Mouse (Mus musculus) 3134 (cell line): ENCODE data around the gene Ceacam18.

Source experiments
- DNase-seq: peaks from one replicate; pipeline ENCODE4 v3.0.0-alpha.2; 2011; ENCODE audit warnings: low spot score; ENCODE audit not compliant: insufficient read length; ENCODE audit errors: extremely low read depth

The Ceacam18 gene

DNA sequence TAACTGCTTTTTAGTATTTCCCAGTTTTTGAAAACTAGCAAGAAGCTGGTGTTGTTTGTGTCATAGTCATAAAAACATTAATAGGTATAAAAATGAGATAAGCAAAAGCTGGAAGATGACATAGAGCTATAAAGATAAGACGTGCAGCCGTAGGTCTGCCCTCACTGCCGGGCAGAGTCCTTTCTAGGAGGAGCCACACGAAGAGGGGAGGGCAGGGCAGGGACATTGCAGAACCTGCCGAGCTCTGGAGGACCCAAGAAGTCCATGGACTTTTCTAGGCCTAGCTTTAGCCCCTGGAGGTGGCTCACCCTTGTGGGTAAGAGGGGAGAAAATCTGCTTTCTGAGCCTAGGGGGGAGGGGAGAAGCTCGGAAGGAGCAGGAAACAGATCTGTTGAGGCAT is at the start of gene Ceacam18:
Gene Ceacam18, plus strand, starts transcription at position 208 of the 400 bp plus-strand sequence.
- DNase-seq: no peak

DNA sequence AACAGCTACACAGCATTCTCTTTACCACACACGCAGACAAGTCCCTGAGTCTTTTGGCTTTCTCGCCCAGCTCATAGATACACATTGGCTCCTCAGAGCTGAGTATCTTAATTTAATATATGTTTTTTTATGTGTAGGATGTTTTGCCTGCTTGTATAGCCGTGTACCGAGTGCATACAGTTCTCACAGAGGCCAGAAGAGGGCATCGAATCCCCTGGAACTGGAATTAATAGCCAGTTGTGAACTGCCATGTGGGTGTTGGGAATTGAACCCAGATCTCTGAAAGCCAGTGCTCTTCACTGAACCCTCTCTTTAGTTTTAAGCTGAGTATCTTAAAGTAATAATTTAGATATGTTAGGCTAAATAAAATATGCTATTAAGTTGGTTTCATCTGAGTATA is 49.7 kb upstream of the Ceacam18 start:
- no peak for DNase-seq

DNA sequence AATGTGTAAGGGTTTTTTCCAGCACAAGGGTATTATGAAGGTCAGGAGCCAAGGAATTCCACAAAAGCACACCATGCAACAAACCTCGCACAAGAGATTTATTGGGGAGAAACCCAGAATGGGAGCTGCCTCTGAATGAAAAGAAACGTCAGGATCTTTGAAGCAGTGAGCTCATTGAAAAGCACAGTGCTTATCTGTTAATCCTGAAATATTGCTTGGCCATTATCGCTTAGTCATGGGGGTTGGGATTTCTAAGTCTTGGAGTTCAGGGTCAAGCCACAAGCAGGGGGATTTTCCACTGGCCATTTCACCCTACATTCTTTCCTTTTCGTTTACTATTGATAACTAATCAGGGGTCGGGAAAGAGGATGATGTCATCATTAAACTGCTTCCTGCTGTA is 32.6 kb upstream of the Ceacam18 start:
- no peak for DNase-seq

DNA sequence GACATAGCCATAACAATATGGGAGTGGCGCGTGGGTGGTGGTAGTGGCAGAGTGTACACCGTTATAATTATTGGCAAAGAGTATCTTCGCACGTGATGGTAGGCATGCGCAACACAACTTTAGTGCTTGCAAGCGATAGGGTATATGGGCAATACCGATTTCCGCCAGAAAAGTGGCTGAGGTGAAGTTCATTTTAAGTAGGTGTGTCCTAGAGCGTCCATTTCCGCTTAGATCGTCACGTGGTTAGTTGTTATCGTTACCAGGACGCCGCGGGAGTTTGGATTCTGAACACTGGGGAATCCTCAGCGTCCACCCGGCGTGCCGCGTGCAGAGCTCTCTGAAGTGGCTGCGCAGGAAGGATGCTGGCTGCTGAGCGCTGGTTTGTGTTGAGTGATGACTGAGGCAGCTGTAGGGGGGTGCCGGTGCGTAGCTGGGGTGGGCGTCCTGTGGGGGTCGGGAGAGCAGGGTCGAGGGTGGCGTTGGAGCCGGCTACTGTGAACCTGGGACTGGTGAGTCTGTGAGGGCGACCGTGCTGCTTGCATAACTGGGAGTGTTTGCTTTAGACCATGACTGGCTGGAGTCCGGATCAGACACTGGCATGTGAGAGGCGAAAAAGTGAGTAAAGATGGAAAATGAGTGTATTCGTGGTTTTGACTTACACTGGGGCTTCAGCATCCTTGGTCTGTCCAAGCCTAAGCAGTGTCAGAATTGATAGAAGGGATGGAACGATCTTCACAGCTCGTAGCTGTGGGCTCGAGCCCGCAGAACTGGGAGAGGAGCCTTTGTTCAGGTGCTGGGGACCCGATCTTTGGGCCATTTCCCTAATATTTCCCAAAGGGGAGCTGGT is 27.4 kb upstream of the Ceacam18 start, which contains the start of gene Zfp819:
Gene Zfp819, plus strand, starts transcription at position 274 of the 847 bp plus-strand sequence.
- no peak for DNase-seq

DNA sequence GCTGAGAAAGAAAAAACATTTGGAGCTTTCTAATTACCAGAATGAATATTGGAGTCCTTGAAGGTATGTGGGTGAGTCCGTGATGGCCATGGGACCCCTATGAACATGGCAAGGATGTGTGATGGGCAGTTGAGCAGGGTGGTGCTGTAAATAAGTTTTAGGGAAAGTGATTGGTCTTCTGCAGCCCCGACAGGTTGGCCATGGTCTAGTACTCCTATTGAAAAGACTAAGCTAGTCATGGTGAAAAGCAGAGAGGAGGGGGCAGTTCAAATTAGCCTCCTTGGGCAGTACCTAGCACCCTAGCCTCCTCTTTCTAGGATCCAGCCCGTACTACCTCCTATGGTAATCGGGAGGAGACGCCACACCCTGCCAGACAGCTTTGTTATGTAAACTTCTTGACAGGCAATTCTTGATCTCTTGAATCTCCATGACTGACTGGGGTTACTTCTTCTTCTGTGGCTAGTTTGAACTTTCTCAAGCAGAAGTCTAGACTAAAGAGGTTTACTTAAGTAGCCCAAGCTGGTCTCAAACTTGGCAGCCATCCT is 26.7 kb upstream of the Ceacam18 start:
- DNase-seq: no peak

DNA sequence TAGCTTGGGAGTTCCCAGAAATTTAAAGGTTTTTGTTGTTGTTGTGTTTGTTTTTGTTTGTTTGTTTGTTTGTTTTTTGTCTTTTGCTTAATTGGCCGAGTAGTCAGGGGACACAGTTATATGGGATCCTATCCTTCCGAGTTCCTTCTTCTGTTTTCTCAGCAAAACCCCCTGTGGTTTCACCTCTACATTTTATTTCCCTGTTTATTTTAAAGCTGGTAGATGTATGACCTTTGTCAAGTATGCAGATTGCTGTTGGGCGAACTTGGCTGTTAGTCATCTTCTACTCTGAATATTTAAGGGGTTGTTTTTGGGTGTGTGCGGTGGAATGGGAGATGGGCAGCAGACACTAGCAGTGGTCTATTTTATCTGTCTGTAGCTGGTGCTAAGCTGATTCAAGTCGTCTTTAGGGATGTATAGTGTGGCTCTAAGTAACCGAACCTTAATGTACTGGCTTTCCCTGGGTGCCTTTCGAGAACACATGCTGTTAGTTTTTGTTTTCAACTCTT is 26.1 kb upstream of the Ceacam18 start:
- DNase-seq: no peak

DNA sequence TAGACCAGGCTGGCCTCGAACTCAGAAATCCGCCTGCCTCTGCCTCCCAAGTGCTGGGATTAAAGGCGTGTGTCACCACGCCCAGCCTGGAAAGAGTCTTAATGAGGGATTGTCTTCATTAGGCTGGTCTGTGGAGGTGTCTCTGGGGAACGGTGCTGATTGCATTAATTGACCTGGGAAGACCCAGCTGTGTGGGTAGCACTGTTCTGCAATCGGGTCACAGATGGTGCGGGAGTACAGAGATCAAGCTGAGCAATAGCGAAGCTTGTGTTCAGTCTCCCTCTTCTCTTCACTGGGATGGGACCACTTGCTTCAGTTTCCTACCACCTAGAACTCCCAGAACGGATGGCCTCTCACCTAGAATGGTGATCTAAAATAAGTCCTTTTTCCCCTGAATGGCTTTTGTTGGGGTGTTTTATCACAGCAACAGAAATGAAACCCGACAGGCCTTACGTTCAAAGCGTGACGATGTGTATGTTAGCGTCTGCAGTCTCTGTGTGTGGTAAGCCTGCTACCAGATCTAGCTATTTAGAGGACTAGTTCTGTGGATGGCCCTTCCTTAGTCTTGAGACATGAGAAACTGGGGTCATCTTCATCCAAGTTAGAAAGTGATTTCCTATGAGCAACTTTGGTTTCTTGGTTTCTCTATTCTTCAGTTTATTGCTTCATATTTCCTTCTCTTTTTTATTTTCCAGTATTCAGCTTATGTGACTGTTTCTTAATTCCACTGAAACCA is 20.5 kb upstream of the Ceacam18 start:
- no peak for DNase-seq

DNA sequence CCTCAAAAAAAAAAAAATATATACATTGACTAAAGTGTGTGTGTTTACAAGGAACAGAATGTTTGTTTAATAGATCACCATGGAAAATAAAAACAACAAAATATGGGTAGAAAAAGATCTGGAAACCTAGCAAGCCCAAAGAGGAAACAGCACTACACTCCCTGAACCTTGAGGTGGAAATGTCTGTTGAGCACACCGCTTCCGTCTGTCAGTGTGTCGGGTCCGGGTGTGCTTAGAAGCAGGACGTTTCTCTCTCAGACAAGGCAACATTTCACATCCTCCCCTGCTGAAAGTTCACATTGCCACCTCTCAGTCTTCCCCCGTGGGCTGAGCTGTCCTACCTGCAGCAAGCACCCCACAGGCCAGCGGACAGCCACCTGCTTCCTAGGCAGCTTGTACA is 11.6 kb upstream of the Ceacam18 start:
- no peak for DNase-seq

DNA sequence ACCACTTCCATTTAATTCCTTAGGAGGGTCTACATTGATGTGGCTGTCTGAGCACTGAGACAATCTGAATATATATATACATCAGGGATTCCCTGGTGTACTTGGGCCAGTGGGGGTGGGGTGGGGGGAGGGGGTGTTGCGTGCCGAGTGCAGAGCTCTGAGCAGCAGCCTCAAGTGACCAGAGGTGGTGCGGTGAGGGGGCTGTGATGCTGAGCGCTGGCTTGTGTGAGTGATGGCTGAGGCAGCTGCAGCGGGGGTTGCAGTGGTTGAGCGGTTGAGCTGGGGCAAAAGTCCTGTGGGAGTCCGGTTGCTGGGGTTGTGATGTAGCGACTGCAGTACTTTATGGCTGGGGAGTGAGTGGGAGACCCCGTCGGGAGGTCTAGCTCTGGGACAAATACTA is 10.7 kb upstream of the Ceacam18 start:
- no peak for DNase-seq

DNA sequence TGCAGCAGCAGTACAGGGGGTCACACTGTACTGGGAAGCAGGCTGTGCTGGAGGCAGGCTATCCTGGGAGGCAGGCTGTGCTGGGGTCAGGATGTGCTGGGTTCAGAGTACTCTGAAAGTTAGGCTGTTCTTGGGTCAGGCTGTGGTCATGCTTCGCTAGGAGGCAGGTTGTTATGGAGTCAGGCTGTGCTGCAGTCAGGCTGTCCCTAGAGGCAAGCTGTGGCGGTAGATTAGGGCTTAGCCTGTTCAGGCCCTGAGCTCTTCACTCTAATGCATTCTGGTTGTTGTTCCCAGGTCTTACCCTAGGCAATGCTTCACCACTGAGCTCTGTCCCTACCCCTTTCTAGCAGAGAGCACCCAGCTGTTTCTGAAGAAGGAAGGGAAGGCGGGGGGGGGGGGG is 9.4 kb upstream of the Ceacam18 start:
- DNase-seq: no peak

DNA sequence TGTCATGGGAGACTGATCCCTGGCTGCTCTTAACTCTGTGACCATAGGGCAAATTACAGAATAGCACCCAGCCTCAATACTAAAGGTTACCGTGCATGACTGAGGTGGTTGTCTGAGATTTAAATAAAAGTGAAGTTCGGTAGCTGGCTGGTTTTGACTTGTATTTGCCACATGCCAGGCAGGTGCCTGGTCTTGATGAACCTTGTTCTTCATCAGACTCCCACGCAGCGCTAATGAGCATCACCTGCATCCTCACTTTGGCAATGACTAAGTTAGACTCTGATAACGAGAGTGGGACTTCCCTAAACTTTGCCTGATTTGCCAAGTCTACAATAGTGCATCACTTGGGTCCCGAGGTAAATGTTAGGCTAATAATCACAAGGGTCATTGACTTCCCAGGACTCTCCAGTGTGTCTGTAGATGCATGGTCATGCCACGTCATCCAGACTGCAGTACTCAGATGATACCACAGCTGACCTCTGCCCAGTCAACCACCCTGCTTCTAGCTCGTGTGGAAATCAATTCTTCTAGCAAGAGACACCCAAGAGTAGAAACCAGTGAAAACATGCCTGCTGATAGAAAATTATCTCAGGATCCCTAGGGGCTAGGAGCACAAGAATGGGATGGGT is 8.6 kb upstream of the Ceacam18 start:
- DNase-seq: no peak

DNA sequence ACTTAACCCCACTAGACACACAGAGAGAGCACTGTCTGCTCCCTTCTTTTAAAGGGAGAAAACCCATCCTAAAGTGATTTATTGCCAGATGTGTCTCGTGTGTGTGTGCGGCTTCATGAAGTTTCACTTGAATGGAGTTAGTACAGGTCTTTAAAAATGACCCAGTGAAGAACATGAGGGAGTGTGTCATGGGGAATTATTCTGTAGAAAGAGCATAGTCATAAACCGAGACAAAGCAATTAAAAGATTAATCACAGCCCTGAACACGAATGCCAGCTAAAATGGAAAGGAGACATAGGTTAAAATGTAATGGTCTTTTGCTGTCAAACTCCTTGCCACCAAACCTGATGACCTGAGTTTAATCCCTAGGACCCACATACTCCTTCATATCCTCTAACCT is 567 bp upstream of the Ceacam18 start:
- no peak for DNase-seq

DNA sequence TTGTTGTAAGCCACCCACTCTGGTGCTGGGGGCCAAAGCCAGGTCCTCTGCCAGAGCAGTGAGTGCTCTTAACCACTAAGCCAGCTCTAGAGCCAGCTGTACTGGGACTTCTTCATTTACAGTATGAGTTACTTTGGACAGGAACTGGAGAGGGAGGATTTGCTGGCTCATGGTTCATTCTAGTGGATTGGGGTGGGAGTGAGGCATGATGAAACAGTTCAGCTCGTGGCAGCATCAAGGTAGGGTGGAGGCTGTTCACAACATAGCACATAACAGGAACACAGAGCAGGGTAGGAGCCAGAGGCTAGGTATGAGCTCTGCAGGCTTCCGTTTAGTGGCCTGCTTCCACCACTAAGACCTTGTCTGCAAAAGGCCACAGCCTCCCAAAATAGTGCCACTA is 1.7 kb downstream of the Ceacam18 start:
- DNase-seq: no peak

DNA sequence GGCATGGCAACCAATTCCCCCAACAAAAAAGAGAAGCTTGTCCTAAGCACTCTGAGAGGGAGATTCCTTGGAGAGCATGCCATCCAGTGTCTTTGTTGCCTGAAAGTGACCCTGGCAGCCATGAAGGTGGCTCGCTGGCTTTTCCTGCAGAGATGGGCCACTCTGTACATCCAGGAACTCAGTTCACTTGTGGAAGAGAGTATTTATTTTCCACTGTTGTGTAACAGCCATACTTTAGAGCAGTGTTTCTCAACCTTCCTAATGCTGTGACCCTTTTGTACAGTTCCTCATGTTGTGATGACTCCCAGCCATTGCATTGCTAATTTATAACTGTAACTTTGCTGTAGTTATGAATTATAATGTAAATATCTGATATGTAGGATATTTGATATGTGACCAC is 2.6 kb downstream of the Ceacam18 start:
- DNase-seq: no peak

DNA sequence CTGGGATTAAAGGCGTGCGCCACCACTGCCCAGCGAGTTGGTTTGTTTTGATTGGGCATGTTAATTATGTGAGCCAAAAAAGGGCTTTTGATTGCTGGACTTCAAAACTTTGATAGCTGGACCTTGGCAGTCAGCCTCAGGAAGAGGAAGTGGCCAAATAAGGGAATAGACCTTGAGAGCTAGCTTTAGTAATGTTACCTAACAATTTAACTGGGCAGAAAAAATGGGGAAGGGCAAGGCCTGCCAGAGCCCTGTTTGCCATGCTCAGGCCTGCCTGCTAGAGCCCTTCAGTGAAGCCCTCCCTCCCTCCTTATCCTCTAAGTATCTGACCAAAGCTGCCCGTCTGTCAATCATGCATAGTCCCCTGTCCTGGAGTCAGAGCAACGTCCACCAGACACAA is 8.1 kb downstream of the Ceacam18 start:
- no peak for DNase-seq

DNA sequence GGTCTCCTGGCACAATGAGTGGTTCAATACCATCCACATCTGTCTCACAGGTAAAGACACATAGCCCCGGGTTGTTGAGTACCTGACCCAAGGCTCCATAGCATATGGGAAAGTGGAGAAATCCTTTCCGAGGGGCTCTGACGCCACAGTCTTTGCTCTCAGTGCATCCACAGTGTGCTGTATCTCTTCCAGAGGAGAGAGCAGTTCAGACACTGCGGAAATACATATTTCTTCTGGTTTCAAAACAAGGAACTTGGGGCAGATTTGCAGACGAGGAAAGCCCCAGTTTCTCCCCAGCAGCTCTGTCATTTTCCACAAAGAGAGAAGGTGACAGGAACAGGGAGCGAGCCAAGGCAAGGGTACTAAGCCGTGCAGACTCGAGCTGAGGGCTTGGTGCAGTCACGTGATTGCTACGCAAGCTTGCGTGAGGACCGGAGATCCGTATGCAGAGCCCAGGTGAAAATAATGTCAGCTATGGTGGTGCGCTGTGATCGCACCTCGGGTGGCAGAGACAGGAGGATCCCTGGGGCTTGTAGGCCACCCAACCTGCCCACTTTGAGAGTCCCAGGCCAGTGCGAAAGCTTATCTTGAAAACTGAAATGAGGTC is 8.6 kb downstream of the Ceacam18 start:
- no peak for DNase-seq

DNA sequence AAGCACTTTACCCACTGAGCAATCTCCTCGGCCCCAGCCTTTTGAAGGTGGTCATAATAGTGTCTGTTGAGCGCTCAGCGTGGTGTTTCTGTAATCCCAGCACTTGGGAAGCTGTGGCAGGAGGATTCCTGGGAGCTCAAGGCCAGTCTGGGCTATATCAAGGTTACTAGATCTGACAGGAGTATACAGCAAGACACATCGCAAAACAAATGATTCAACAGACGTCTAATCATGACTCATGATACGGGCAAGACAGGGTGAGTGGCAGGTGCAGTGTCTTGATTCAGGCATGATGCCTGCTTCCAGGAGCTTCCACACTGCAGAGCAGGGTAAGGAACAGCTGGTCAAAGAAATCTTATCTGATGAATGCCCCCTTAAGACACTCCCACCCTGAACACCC is 18.2 kb downstream of the Ceacam18 start:
- no peak for DNase-seq

DNA sequence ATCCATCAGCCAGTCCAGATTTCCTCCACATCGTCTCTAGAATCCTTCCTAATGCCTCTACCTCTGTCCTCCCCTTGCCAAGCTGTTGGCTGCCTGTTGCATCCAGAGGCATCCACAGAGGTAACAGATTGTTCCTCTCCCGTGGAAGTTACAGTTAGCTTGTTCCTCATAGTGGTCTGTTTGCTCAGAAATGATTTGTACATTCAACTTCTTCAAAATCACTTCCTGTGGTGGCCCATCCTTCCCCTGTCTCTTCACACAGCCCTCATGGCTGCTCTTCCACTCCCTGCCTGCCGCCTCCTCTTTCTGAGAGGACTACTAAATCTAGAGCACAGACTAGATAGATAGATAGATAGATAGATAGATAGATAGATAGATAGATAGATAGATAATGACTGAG is 20.0 kb downstream of the Ceacam18 start:
- DNase-seq: no peak

DNA sequence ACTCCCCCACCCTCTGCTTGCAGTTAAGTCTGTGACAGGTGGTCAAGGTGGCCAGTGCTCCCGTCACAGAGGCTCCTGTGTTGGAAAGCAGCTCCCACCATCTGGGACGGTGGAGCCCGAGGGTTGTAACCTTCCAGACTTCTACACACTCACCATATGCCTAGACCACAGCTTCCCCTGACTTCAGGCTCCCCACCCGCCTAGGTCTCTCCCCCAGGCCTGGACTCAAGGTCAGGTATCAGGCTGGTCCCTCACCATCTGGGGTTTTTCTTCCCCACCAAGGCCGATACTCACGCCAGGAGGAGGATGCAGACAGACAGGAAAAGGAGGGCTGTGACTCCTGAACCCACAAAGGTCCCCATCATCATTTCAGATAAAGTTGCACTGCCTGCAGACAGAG is 21.7 kb downstream of the Ceacam18 start:
- no peak for DNase-seq

DNA sequence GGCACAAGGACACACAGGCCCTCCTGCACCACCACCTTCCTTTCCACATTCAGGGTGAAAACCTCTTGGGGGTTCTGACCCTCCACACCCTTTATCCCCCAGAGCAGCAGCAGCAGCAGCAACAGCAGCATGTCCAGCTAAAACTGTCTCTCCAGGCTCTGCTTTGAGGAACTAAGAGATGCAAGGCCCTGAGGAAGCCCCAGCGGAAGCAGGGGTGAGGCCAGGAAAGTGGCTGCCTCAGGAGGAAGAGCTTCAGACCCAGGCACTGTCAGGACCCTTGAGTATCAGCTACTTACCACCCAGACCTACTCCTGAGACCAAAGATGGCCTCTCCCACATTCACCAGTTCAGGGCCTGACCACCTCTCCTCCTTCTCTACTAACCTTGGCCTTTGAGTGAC is 25.5 kb downstream of the Ceacam18 start, which contains the start of gene Siglece:
Gene Siglece, minus strand, starts transcription at position 160 of the 400 bp plus-strand sequence.
- DNase-seq: no peak

DNA sequence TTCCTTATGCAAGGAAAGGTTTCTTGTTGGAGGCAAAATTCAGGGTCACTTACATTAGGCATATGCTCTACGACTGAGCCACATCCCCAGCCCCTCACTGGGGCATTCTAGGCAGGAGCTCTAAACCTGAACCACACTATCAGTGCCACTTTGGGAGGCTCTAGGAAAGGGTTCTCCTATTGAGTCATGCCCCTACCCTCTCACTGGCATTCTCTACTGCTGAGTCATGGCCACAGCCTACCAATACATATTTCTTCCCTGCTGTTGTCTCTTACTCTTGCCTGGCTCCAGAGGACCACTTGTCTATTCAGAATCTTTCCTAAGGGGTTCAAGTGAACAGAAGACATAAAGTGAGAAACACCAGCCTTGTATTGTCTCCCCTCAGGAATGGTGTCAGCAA is 28.3 kb downstream of the Ceacam18 start:
- peak; percentile 60 for DNase-seq
